Mouse (Mus musculus) C2C12 (cell line): Measurements from ENCODE around the gene Enpp4.

Experiments
- CTCF ChIP-seq: IDR thresholded peaks from one replicate; pipeline ENCODE4 v1.5.1; 2011; ENCODE audit not compliant: control insufficient read depth, insufficient read depth, insufficient read length
- MAX ChIP-seq: IDR thresholded peaks from one replicate; pipeline ENCODE4 v1.6.1; 2011; ENCODE audit warnings: mild to moderate bottlenecking, control low read depth
- MYOD1 ChIP-seq: IDR thresholded peaks from one replicate; pipeline ENCODE4 v1.6.1; 2011; ENCODE audit warnings: low read depth; ENCODE audit not compliant: control insufficient read depth, insufficient read length
- USF1 ChIP-seq: IDR thresholded peaks from one replicate; pipeline ENCODE4 v1.6.1; 2011; ENCODE audit warnings: low read depth, mild to moderate bottlenecking, control low read depth, moderate library complexity

DNA sequence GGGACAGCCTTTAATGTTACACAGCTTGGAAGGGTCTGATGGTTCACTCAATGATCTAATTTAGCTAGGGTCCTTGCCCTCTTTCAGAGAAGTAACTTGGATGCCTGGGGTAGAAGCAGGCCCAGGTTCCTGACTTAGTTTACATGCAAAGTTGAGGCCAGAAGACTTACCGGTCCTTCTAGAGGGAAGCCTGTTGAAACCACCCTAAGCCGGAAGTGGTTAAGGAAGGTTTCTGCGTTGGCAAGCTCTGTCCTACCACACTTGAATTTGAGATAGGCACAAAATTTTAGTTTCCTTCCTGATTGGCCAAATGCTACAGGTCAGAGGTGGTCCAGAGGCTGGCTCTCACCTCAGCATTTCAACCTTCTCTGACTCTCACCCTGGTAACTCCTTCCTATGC lies 17.4 kb downstream of the Enpp4 start:
- no peak for TF ChIP-seq CTCF
- TF ChIP-seq MYOD1, result no peak
- TF ChIP-seq MAX, result no peak
- no peak for TF ChIP-seq USF1
